Mouse (Mus musculus) brown adipose tissue, adult 24 weeks (tissue): ENCODE results near the gene Sycn. TPM values are rescaled to one million over a fixed set of nuclear protein-coding genes. Genes with fewer than 3 reads are reported as not detected.

Experiments used
- H3K27ac ChIP-seq: fragments of 200-500 bp; replicated peaks from 2 replicates; pipeline ENCODE4 v1.5.1; 2012; ENCODE audit warnings: low read depth, mild to moderate bottlenecking, low read length
- H3K4me1 ChIP-seq: fragments of 200-500 bp; 2 replicates; pipeline ENCODE4 v1.6.1; 2012; ENCODE audit warnings: low read length, mixed read lengths; ENCODE audit not compliant: control insufficient read depth, insufficient read depth, insufficient read length
- H3K4me3 ChIP-seq: fragments of 200-500 bp; 2 replicates; pipeline ENCODE4 v1.5.1; 2012; ENCODE audit warnings: low read depth, mild to moderate bottlenecking, low read length, moderate library complexity; ENCODE audit not compliant: insufficient read depth
- polyA plus RNA-seq: library from polyadenylated mRNA; stranded (reverse); fragments of >200 nt; gene quantifications from 2 replicates; pipeline ENCODE4 v1.2.4, GENCODE M21; 2012; ENCODE audit not compliant: missing spikeins, insufficient read depth, insufficient read length

The Sycn gene
- polyA plus RNA-seq, 1 experiment, result not detected

GRCm38 (mm10) chr7:28587644-28588043 is 47.0 kb downstream of the Sycn start:
- peaks cover 16% of the 10 kb centered on the region for H3K4me1 ChIP-seq
- H3K4me3 ChIP-seq, result no peak overlapping the region
- no peak overlapping the region for H3K27ac ChIP-seq

Other genes with a start within 250 kb of the Sycn start
- not detected in 2 replicates for gene Selenov, start 249.7 kb upstream of the Sycn start, polyA plus RNA-seq
- not detected in 2 replicates for gene Dll3, start 238.6 kb upstream of the Sycn start, polyA plus RNA-seq
- gene Timm50, start 228.8 kb upstream of the Sycn start, polyA plus RNA-seq, result 99.5 and 124 TPM in 2 replicates
- gene Supt5, start 202.1 kb upstream of the Sycn start, polyA plus RNA-seq, result 25.7 and 30.4 TPM in 2 replicates
- gene Rps16, start 190.2 kb upstream of the Sycn start, polyA plus RNA-seq, result 404 and 482 TPM in 2 replicates
- 3.1 and 3.5 TPM in 2 replicates for gene Plekhg2, start 168.3 kb upstream of the Sycn start, polyA plus RNA-seq
- 25.1 and 70.2 TPM in 2 replicates for gene Zfp36, start 160.6 kb upstream of the Sycn start, polyA plus RNA-seq
- 18.4 and 20.2 TPM in 2 replicates for gene Med29, start 148.2 kb upstream of the Sycn start, polyA plus RNA-seq
- gene Paf1, start 147.9 kb upstream of the Sycn start, polyA plus RNA-seq, result 50.4 and 62.6 TPM in 2 replicates
- gene Gmfg, start 103.4 kb upstream of the Sycn start, polyA plus RNA-seq, result 7.1 and 9.6 TPM in 2 replicates
- 0.38 TPM in 1 of 2 replicates, not detected in the other for gene Lrfn1, start 88.9 kb upstream of the Sycn start, polyA plus RNA-seq
- not detected in 2 replicates for gene Ifnl2, start 30.4 kb upstream of the Sycn start, polyA plus RNA-seq
- gene Ifnl3, start 18.0 kb upstream of the Sycn start, polyA plus RNA-seq, result not detected in 2 replicates
- not detected in 2 replicates for gene Nccrp1, start 6.4 kb downstream of the Sycn start, polyA plus RNA-seq
- gene Samd4b, start 57.3 kb downstream of the Sycn start, polyA plus RNA-seq, result 18.8 and 24.4 TPM in 2 replicates
- 4.1 and 5.8 TPM in 2 replicates for gene Pak4, start 57.3 kb downstream of the Sycn start, polyA plus RNA-seq
- gene Acp7, start 90.4 kb downstream of the Sycn start, polyA plus RNA-seq, result not detected in 2 replicates
- gene Fbxo27, start 152.0 kb downstream of the Sycn start, polyA plus RNA-seq, result 1.2 and 1.4 TPM in 2 replicates
- gene Fbxo17, start 175.9 kb downstream of the Sycn start, polyA plus RNA-seq, result 0.71 and 2.5 TPM in 2 replicates
- gene Mrps12, start 200.9 kb downstream of the Sycn start, polyA plus RNA-seq, result 64.4 and 106 TPM in 2 replicates
- gene Sars2, start 201.1 kb downstream of the Sycn start, polyA plus RNA-seq, result 13.0 and 14.5 TPM in 2 replicates
- gene Ccer2, start 215.3 kb downstream of the Sycn start, polyA plus RNA-seq, result not detected in 2 replicates
- gene Sirt2, start 225.8 kb downstream of the Sycn start, polyA plus RNA-seq, result 94.8 and 96.2 TPM in 2 replicates
- 15.5 and 16.9 TPM in 2 replicates for gene Nfkbib, start 226.6 kb downstream of the Sycn start, polyA plus RNA-seq
- 2.5 and 4.6 TPM in 2 replicates for gene Rinl, start 248.1 kb downstream of the Sycn start, polyA plus RNA-seq